Mouse (Mus musculus) forebrain, embryonic 11.5 days (tissue): ENCODE measurements around the gene Nhsl2. TPM values are rescaled to one million over a fixed set of nuclear protein-coding genes. Genes with fewer than 3 reads are reported as not detected.

Experiments used
- ATAC-seq: fragments of 200-750 bp; cut with Nextera tagmentation; replicated peaks from 2 replicates; pipeline ENCODE4 v1.8.0; 2017; ENCODE audit warnings: moderate TSS enrichment; ENCODE audit not compliant: low FRiP score
- DNase-seq: peaks from one replicate; pipeline ENCODE4 v3.0.0-alpha.2; 2017; ENCODE audit warnings: low spot score
- H3K27ac ChIP-seq: fragments of 300-500 bp; sonication (generic); 2 replicates; pipeline ENCODE4 v1.5.1; 2014; ENCODE audit warnings: low read depth, low read length
- H3K27me3 ChIP-seq: fragments of 300-500 bp; sonication (generic); 2 replicates; pipeline ENCODE4 v1.6.1; 2014; ENCODE audit warnings: mild to moderate bottlenecking, low read length, mixed read lengths; ENCODE audit not compliant: control insufficient read depth, insufficient read depth
- H3K36me3 ChIP-seq: fragments of 300-500 bp; sonication (generic); 2 replicates; pipeline ENCODE4 v1.6.1; 2014; ENCODE audit warnings: mild to moderate bottlenecking, low read length, moderate library complexity, mixed read lengths; ENCODE audit not compliant: control insufficient read depth, insufficient read depth
- H3K4me1 ChIP-seq: fragments of 300-500 bp; sonication (generic); replicated peaks from 2 replicates; pipeline ENCODE4 v1.6.1; 2014; ENCODE audit warnings: low read length, mixed read lengths; ENCODE audit not compliant: control insufficient read depth, insufficient read depth
- H3K4me2 ChIP-seq: fragments of 300-500 bp; sonication (generic); 2 replicates; pipeline ENCODE4 v1.6.1; 2014; ENCODE audit warnings: low read depth, mild to moderate bottlenecking, low read length, moderate library complexity, mixed read lengths; ENCODE audit not compliant: severe bottlenecking
- H3K4me3 ChIP-seq: fragments of 300-500 bp; sonication (generic); 2 replicates; pipeline ENCODE4 v1.5.1; 2014; ENCODE audit warnings: low read depth, low read length
- H3K9ac ChIP-seq: fragments of 300-500 bp; sonication (generic); 2 replicates; pipeline ENCODE4 v1.6.1; 2014; ENCODE audit warnings: low read length
- H3K9me3 ChIP-seq: fragments of 300-500 bp; sonication (generic); 2 replicates; pipeline ENCODE4 v1.6.1; 2016; ENCODE audit warnings: low read length, mixed read lengths; ENCODE audit not compliant: control insufficient read depth
- WGBS: fragments of 180-500 bp; shearing (Covaris S2); extraction: QIAGEN DNeasy Blood & Tissue Kit; methylation state at CpG from one replicate; pipeline ENCODE4 v1.1.7; 2014; 5-methylcytosine and 5-hydroxymethylcytosine counted together
- polyA plus RNA-seq: library from polyadenylated mRNA; unstranded; fragments of >200 nt; fragmentation: Nextera tagmentation; extraction: Ambion mirVana; gene quantifications from 2 replicates; pipeline ENCODE4 v1.2.1, GENCODE M21; 2014

The Nhsl2 gene
- polyA plus RNA-seq, 1 experiment from 2014 or later: 11.6 TPM

- H3K4me2 ChIP-seq: no peak overlapping the region
- H3K4me3 ChIP-seq: no peak overlapping the region
- no peaks in the 10 kb centered on the region for H3K4me1 ChIP-seq
- DNase-seq (no peak), ATAC-seq (no peak)
- WGBS: 91% methylated on average over 2 of the region's 2 CpGs
- peaks cover 23% of the 10 kb centered on the region for H3K27me3 ChIP-seq
- H3K9me3 ChIP-seq: no peaks in the 10 kb centered on the region
- H3K36me3 ChIP-seq: no peaks in the 10 kb centered on the region
- no peak overlapping the region for H3K27ac ChIP-seq
- H3K9ac ChIP-seq: no peak overlapping the region
These were observed 104.1 kb downstream of the Nhsl2 start for GRCm38 (mm10) chrX:101953256-101953655.

GRCm38 (mm10) chrX:101953787-101954491 lies 104.8 kb downstream of the Nhsl2 start:
- peaks cover 23% of the 10 kb centered on the region for H3K27me3 ChIP-seq

GRCm38 (mm10) chrX:101954492-101954851 lies 105.3 kb downstream of the Nhsl2 start:
- H3K36me3 ChIP-seq: no peaks in the 10 kb centered on the region
- ATAC-seq (no peak; the same call in 1 of the 2 replicates), DNase-seq (no peak)
- 40% methylated on average over 6 of the region's 6 CpGs for WGBS
- no peak overlapping the region for H3K27ac ChIP-seq
- H3K4me2 ChIP-seq: 0 out of 2 replicates have a peak overlapping the region, but pooled peaks have one; percentile 2
- H3K4me1 ChIP-seq: no peaks in the 10 kb centered on the region
- H3K9me3 ChIP-seq: no peaks in the 10 kb centered on the region
- H3K4me3 ChIP-seq: no peak overlapping the region
- H3K27me3 ChIP-seq: peaks cover 25% of the 10 kb centered on the region
- no peak overlapping the region for H3K9ac ChIP-seq

More at GRCm38 (mm10) chrX:101953787-101954491, 104.8 kb downstream of the Nhsl2 start:
- no peaks in the 10 kb centered on the region for H3K4me1 ChIP-seq
- no peaks in the 10 kb centered on the region for H3K36me3 ChIP-seq
- no peak overlapping the region for H3K27ac ChIP-seq
- WGBS: 18% methylated on average over 28 of the region's 30 CpGs
- DNase-seq (peak; percentile 94), ATAC-seq (peak; percentile 96)
- peak overlapping the region; percentile 16; the same call in 1 of the 2 replicates for H3K4me3 ChIP-seq
- peak overlapping the region; percentile 48 for H3K4me2 ChIP-seq
- H3K9me3 ChIP-seq: no peaks in the 10 kb centered on the region
- H3K9ac ChIP-seq: peak overlapping the region; percentile 55

- Histone ChIP-seq H3K36me3 (no peaks in the 10 kb centered on the region), H3K9ac (no peak overlapping the region), H3K4me3 (no peak overlapping the region), H3K4me2 (no peak overlapping the region), H3K4me1 (no peaks in the 10 kb centered on the region), H3K9me3 (no peaks in the 10 kb centered on the region), H3K27me3 (peaks cover 14% of the 10 kb centered on the region), H3K27ac (no peak overlapping the region)
- WGBS: 86% methylated on average over 4 of the region's 4 CpGs
- DNase-seq (no peak), ATAC-seq (no peak)
These were observed 112.7 kb downstream of the Nhsl2 start for GRCm38 (mm10) chrX:101961848-101962247.

- WGBS: 85% methylated on average over 3 of the region's 3 CpGs
- peaks cover 10% of the 10 kb centered on the region; the same call in 1 of the 2 replicates for H3K27me3 ChIP-seq
These were observed 114.5 kb downstream of the Nhsl2 start for GRCm38 (mm10) chrX:101963711-101964110.

GRCm38 (mm10) chrX:101973028-101973427 lies 123.8 kb downstream of the Nhsl2 start:
- Histone ChIP-seq H3K36me3 (no peaks in the 10 kb centered on the region), H3K4me3 (no peak overlapping the region), H3K9me3 (no peaks in the 10 kb centered on the region), H3K4me1 (no peaks in the 10 kb centered on the region), H3K27me3 (peaks cover 22% of the 10 kb centered on the region), H3K27ac (no peak overlapping the region), H3K9ac (no peak overlapping the region), H3K4me2 (no peak overlapping the region)
- DNase-seq (no peak), ATAC-seq (no peak)
- 83% methylated on average over 3 of the region's 3 CpGs for WGBS

More at GRCm38 (mm10) chrX:101963711-101964110, 114.5 kb downstream of the Nhsl2 start:
- Histone ChIP-seq H3K36me3 (no peaks in the 10 kb centered on the region), H3K9me3 (no peaks in the 10 kb centered on the region), H3K9ac (no peak overlapping the region), H3K4me1 (no peaks in the 10 kb centered on the region), H3K27ac (no peak overlapping the region), H3K4me2 (no peak overlapping the region), H3K4me3 (no peak overlapping the region)
- ATAC-seq (no peak), DNase-seq (no peak)

- Histone ChIP-seq H3K9ac (no peak overlapping the region), H3K4me3 (no peak overlapping the region), H3K9me3 (no peaks in the 10 kb centered on the region), H3K4me1 (no peaks in the 10 kb centered on the region), H3K27ac (no peak overlapping the region), H3K27me3 (peaks cover 38% of the 10 kb centered on the region), H3K36me3 (no peaks in the 10 kb centered on the region), H3K4me2 (no peak overlapping the region)
- DNase-seq: no peak
- ATAC-seq: 0 out of 2 replicates have a peak, but pooled peaks have one; percentile 36
- 28% methylated on average over 3 of the region's 3 CpGs for WGBS
These were observed 127.7 kb downstream of the Nhsl2 start for GRCm38 (mm10) chrX:101976931-101977330.

- H3K27me3 ChIP-seq: peaks cover 31% of the 10 kb centered on the region
These were observed 129.7 kb downstream of the Nhsl2 start for GRCm38 (mm10) chrX:101978861-101979260.

GRCm38 (mm10) chrX:101979267-101979666 lies 130.1 kb downstream of the Nhsl2 start:
- DNase-seq: no peak
- 47% methylated on average over 5 of the region's 5 CpGs for WGBS

More at GRCm38 (mm10) chrX:101978861-101979260, 129.7 kb downstream of the Nhsl2 start:
- no peak overlapping the region for H3K4me3 ChIP-seq
- WGBS: 37% methylated on average over 2 of the region's 2 CpGs
- no peaks in the 10 kb centered on the region for H3K36me3 ChIP-seq
- DNase-seq (no peak), ATAC-seq (no peak)
- no peaks in the 10 kb centered on the region for H3K9me3 ChIP-seq
- no peak overlapping the region for H3K4me2 ChIP-seq
- H3K9ac ChIP-seq: no peak overlapping the region
- no peaks in the 10 kb centered on the region for H3K4me1 ChIP-seq
- no peak overlapping the region for H3K27ac ChIP-seq

More at GRCm38 (mm10) chrX:101979267-101979666, 130.1 kb downstream of the Nhsl2 start:
- no peaks in the 10 kb centered on the region for H3K4me1 ChIP-seq
- H3K9ac ChIP-seq: no peak overlapping the region
- no peak overlapping the region for H3K4me2 ChIP-seq
- H3K36me3 ChIP-seq: no peaks in the 10 kb centered on the region
- no peak overlapping the region for H3K27ac ChIP-seq
- no peak overlapping the region for H3K4me3 ChIP-seq
- peaks cover 33% of the 10 kb centered on the region for H3K27me3 ChIP-seq
- no peaks in the 10 kb centered on the region for H3K9me3 ChIP-seq
- ATAC-seq: no peak
